Mouse (Mus musculus) kidney, postnatal 0 days (tissue): ENCODE measurements around the gene Arhgap23. TPM values are rescaled to one million over a fixed set of nuclear protein-coding genes. Genes with fewer than 3 reads are reported as not detected.
A peak's percentile ranks its signal among the peaks of the same experiment; 100 is the strongest.

Source experiments
- ATAC-seq: fragments of 200-750 bp; cut with Nextera tagmentation; replicated peaks from 2 replicates; pipeline ENCODE4 v1.8.0; 2017; ENCODE audit warnings: low read depth, moderate number of reproducible peaks, moderate TSS enrichment, moderate library complexity; ENCODE audit not compliant: low FRiP score
- DNase-seq: peaks from one replicate; pipeline ENCODE4 v3.0.0-alpha.2; 2016; ENCODE audit warnings: low spot score
- H3K27ac ChIP-seq: fragments of 300-500 bp; sonication (generic); 2 replicates; pipeline ENCODE4 v1.5.1; 2014; ENCODE audit warnings: mild to moderate bottlenecking
- H3K27me3 ChIP-seq: fragments of 300-500 bp; sonication (generic); 2 replicates; pipeline ENCODE4 v1.6.1; 2014; ENCODE audit warnings: low read length, mixed read lengths; ENCODE audit not compliant: insufficient read depth
- H3K36me3 ChIP-seq: fragments of 300-500 bp; sonication (generic); 2 replicates; pipeline ENCODE4 v1.6.1; 2014; ENCODE audit warnings: low read length, mixed read lengths; ENCODE audit not compliant: insufficient read depth
- H3K4me1 ChIP-seq: fragments of 300-500 bp; sonication (generic); replicated peaks from 2 replicates; pipeline ENCODE4 v1.6.1; 2014; ENCODE audit warnings: antibody characterized with exemption, low read length, mixed read lengths; ENCODE audit not compliant: insufficient read depth
- H3K4me2 ChIP-seq: fragments of 300-500 bp; sonication (generic); 2 replicates; pipeline ENCODE4 v1.6.1; 2014; ENCODE audit warnings: mild to moderate bottlenecking, low read length, moderate library complexity, mixed read lengths
- H3K4me3 ChIP-seq: fragments of 300-500 bp; sonication (generic); replicated peaks from 2 replicates; pipeline ENCODE4 v1.5.1; 2014; ENCODE audit warnings: low read depth, low read length
- H3K9ac ChIP-seq: fragments of 300-500 bp; sonication (generic); 2 replicates; pipeline ENCODE4 v1.6.1; 2014; ENCODE audit warnings: low read depth, low read length
- H3K9me3 ChIP-seq: fragments of 300-500 bp; sonication (generic); replicated peaks from 2 replicates; pipeline ENCODE4 v1.6.1; 2016; ENCODE audit warnings: low read length, inconsistent platforms, mixed read lengths
- CTCF ChIP-seq: IDR thresholded peaks from 2 replicates; pipeline ENCODE4 v1.5.1; 2016; ENCODE audit warnings: antibody characterized with exemption, low read depth, mild to moderate bottlenecking, moderate library complexity
- WGBS: fragments of 180-500 bp; shearing (Covaris S2); extraction: QIAGEN DNeasy Blood & Tissue Kit; methylation state at CpG from one replicate; pipeline ENCODE4 v1.1.7; 2014; 5-methylcytosine and 5-hydroxymethylcytosine counted together
- polyA plus RNA-seq: library from polyadenylated mRNA; unstranded; fragments of >200 nt; fragmentation: Nextera tagmentation; extraction: Ambion mirVana; gene quantifications from 2 replicates; pipeline ENCODE4 v1.2.1, GENCODE M21; 2015

The Arhgap23 gene
- polyA plus RNA-seq, 1 experiment from 2014 or later: 5.7 TPM

GRCm38 (mm10) chr11:97466444-97467160, 51.3 kb downstream of the Arhgap23 start:
- ATAC-seq (no peak), DNase-seq (no peak)
- Histone ChIP-seq H3K9me3 (no peaks in the 10 kb centered on the region), H3K36me3 (peaks cover 68% of the 10 kb centered on the region), H3K27me3 (no peaks in the 10 kb centered on the region), H3K4me1 (no peaks in the 10 kb centered on the region), H3K4me3 (no peak overlapping the region), H3K27ac (no peak overlapping the region), H3K4me2 (no peak overlapping the region), H3K9ac (0 out of 2 replicates have a peak overlapping the region, but pooled peaks have one; percentile 5)
- no peak for TF ChIP-seq CTCF
- WGBS: 73% methylated on average over 10 of the region's 10 CpGs

GRCm38 (mm10) chr11:97468639-97469287, 53.4 kb downstream of the Arhgap23 start:
- Histone ChIP-seq H3K27ac (no peak overlapping the region), H3K4me2 (no peak overlapping the region), H3K9me3 (no peaks in the 10 kb centered on the region), H3K4me1 (no peaks in the 10 kb centered on the region), H3K36me3 (peaks cover 62% of the 10 kb centered on the region), H3K9ac (no peak overlapping the region), H3K4me3 (no peak overlapping the region), H3K27me3 (no peaks in the 10 kb centered on the region)
- 41% methylated on average over 14 of the region's 14 CpGs for WGBS
- peak; percentile 98 for TF ChIP-seq CTCF
- DNase-seq (peak; percentile 94), ATAC-seq (peak; percentile 21; the same call in 1 of the 2 replicates)

- 96% methylated on average over 7 of the region's 7 CpGs for WGBS
- H3K4me2 ChIP-seq: no peak overlapping the region
- ATAC-seq (no peak), DNase-seq (no peak)
- H3K4me1 ChIP-seq: no peaks in the 10 kb centered on the region
- no peak for TF ChIP-seq CTCF
- H3K9ac ChIP-seq: no peak overlapping the region
- no peak overlapping the region for H3K4me3 ChIP-seq
- H3K27ac ChIP-seq: no peak overlapping the region
- no peaks in the 10 kb centered on the region for H3K27me3 ChIP-seq
- peaks cover 60% of the 10 kb centered on the region for H3K36me3 ChIP-seq
- no peaks in the 10 kb centered on the region for H3K9me3 ChIP-seq
These were observed 54.5 kb downstream of the Arhgap23 start for GRCm38 (mm10) chr11:97469828-97470227.

DNA sequence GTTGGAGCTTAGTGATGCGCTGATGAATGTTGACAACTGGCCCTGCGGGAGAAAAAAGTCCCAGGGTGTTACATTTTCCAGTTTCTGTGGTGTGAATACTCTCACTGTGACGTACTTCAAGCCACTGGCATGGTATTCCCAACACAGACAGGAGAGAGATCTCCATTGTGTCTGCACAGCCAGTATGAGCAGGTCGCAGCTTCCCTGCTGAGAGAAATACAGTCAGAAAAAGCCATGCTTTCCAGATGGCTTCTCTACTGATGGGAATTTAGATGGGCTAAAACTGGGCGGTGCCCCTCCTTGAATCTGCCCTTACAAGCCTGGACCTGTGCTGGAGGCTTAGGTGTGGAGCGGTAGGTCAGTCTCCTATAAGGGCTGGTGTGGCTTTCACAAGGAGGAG, 55.9 kb downstream of the Arhgap23 start:
- no peaks in the 10 kb centered on the region for H3K9me3 ChIP-seq
- ATAC-seq: no peak
- H3K4me2 ChIP-seq: no peak overlapping the region
- H3K27ac ChIP-seq: no peak overlapping the region
- no peaks in the 10 kb centered on the region for H3K4me1 ChIP-seq
- H3K9ac ChIP-seq: no peak overlapping the region
- no peak for DNase-seq
- 84% methylated on average over 6 of the region's 6 CpGs for WGBS
- TF ChIP-seq CTCF: no peak
- H3K36me3 ChIP-seq: peaks cover 60% of the 10 kb centered on the region
- H3K4me3 ChIP-seq: no peak overlapping the region
- no peaks in the 10 kb centered on the region for H3K27me3 ChIP-seq

DNA sequence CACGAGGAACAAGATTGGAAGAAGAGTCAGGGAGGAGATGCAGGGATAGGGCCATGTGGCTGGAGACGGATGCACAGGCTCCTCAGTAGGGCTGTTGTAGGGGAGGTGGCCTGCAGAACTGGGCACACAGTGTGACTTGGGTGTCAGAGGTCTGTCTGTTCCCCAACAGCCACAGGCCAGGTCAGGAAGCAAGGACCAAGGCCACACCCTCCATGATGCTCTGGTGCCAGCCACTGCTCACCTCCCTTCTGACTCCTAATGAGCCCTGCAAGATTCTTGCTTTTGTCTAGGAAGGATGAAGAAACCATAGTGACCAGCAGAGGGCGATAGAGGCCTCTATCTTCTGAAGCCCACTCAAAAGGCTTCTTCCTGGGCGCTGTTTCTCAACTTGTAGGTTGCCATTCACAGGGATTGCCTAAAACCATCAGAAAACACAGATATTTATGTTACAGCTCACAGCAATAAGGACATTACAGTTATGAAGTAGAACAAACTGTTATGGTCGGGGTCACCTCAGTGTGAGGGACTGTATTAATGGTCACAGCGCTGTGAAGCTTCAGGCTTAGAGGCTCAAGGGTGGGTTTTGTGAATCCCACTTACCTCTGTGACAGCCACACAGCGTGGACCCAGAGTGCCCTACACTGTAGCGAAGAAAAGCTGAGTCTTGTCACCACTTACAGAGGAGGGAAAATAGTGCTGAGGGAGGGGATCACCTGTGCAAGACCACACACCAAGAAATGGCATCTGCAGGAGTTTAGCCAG, 61.2 kb downstream of the Arhgap23 start:
- TF ChIP-seq CTCF: peak; percentile 87
- no peak overlapping the region for H3K27ac ChIP-seq
- H3K4me3 ChIP-seq: no peak overlapping the region
- ATAC-seq: 0 out of 2 replicates have a peak, but pooled peaks have one; percentile 30
- H3K4me2 ChIP-seq: no peak overlapping the region
- 59% methylated on average over 8 of the region's 8 CpGs for WGBS
- H3K4me1 ChIP-seq: no peaks in the 10 kb centered on the region; the same call in 1 of the 2 replicates
- H3K27me3 ChIP-seq: no peaks in the 10 kb centered on the region
- DNase-seq: peak; percentile 90
- H3K9me3 ChIP-seq: no peaks in the 10 kb centered on the region
- H3K36me3 ChIP-seq: peaks cover 30% of the 10 kb centered on the region; the same call in 1 of the 2 replicates
- H3K9ac ChIP-seq: no peak overlapping the region

DNA sequence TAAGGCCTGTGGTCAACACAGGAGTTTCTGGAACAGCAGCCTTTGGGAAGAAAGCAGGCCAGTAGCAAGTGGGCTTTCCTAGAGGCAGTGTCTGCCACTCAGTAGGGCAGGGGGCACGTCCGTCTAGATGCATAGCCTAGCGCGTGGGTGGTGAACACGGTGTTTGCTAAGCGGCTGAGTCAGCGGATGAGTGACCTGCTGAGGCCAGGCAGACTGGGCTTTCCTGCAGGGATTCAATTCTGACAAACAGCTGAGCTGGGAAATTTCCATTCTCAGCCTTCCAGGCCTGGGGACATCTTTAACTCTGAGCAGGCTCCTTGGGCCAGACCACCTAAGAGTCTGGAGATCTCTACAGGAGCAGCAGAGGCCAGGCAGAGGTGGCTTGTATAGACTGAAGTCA, 62.1 kb downstream of the Arhgap23 start:
- DNase-seq: peak; percentile 36
- H3K4me1 ChIP-seq: peaks cover 3% of the 10 kb centered on the region
- H3K4me3 ChIP-seq: no peak overlapping the region
- no peak overlapping the region for H3K9ac ChIP-seq
- peaks cover 27% of the 10 kb centered on the region; the same call in 1 of the 2 replicates for H3K36me3 ChIP-seq
- H3K9me3 ChIP-seq: no peaks in the 10 kb centered on the region
- no peak for TF ChIP-seq CTCF
- H3K27me3 ChIP-seq: no peaks in the 10 kb centered on the region
- ATAC-seq: no peak
- H3K4me2 ChIP-seq: no peak overlapping the region
- no peak overlapping the region for H3K27ac ChIP-seq
- WGBS: 42% methylated on average over 7 of the region's 7 CpGs
